ENCODE assay signal across 18 mouse cellular contexts in the genomic region with DNA sequence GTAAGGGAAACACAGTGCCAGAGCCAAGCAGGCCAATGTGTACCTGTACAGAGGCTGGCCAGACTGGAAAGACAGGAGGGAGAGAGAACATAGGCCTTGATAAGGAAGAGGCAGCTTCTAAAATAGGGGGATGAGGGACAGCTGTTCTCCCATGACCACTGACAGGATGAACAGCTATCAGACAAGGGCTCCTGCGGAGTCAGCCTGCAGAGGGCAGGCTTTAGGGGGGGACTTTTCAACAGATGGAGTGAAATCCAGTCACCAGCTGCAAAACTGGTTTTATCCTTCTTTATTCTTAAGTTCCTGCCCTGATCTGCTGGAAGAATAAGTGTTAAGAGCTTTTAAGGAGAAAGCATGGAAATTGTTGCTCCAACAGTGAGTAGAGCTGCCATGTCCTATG.
DNase-seq lines count a peak whose midpoint lies in the region; ATAC-seq and TF ChIP-seq lines count a peak whose summit lies in the region.
"Had no signal": no experiment of that assay in that cellular context is flagged by ENCODE, and none has a peak within 500 bp of the region (broad histone marks: within the 10 kb centered on the region; RNA-seq: fewer than 3 reads in every experiment).

No protein-coding gene starts in this region.

- no peaks in the 10 kb centered on the region for H3K4me1 ChIP-seq in hindbrain, postnatal 0 days (ENCODE audit: insufficient read depth, low read length)
- H3K4me1 ChIP-seq in hindbrain, embryonic 14.5 days (replicated peaks; ENCODE audit: control insufficient read depth, insufficient read depth, low read length) = peaks cover 4% of the 10 kb centered on the region; the same call in 1 of the 2 replicates
- peaks cover 39% of the 10 kb centered on the region for H3K4me1 ChIP-seq in midbrain, embryonic 10.5 days
- H3K4me1 ChIP-seq in midbrain, embryonic 11.5 days (ENCODE audit: control insufficient read depth, insufficient read depth, low read length) = peaks cover 12% of the 10 kb centered on the region
- peaks cover 14% of the 10 kb centered on the region for H3K4me1 ChIP-seq in forebrain, postnatal 0 days (ENCODE audit: insufficient read depth)
- H3K4me1 ChIP-seq in stomach, postnatal 0 days (replicated peaks; ENCODE audit: control insufficient read depth, insufficient read depth) = no peaks in the 10 kb centered on the region
- H3K4me1 ChIP-seq: liver, embryonic 15.5 days had no signal

- TF ChIP-seq EP300 in stomach, postnatal 0 days (optimal IDR thresholded peaks at IDR 0.05) = no peak

- DNase-seq in hindbrain, postnatal 0 days (ENCODE audit: low spot score) = no peak
- DNase-seq in hindbrain, embryonic 14.5 days (ENCODE audit: low spot score) = no peak
- no peak for DNase-seq in midbrain, embryonic 10.5 days (ENCODE audit: low spot score)
- no peak for DNase-seq in midbrain, embryonic 11.5 days (ENCODE audit: low spot score, missing footprints)
- no peak for DNase-seq in forebrain, postnatal 0 days
- no peak for DNase-seq in stomach, postnatal 0 days (ENCODE audit: low spot score)
- DNase-seq in layer of hippocampus, postnatal 25 days (ENCODE audit: extremely low spot score in 1 of 2, low spot score in 1 of 2) = no peak
- DNase-seq: adrenal gland, adult 2 months; cerebellum, adult 2 months; gastrocnemius, postnatal 36 days; kidney, adult 11 months; kidney, postnatal 14 days; thymus, postnatal 25 days had no signal

- H3K36me3 ChIP-seq in hindbrain, postnatal 0 days (ENCODE audit: insufficient read depth, low read length) = no peaks in the 10 kb centered on the region
- H3K36me3 ChIP-seq in hindbrain, embryonic 14.5 days (replicated peaks; ENCODE audit: control insufficient read depth, insufficient read depth) = no peaks in the 10 kb centered on the region
- no peaks in the 10 kb centered on the region for H3K36me3 ChIP-seq in midbrain, embryonic 10.5 days
- no peaks in the 10 kb centered on the region for H3K36me3 ChIP-seq in midbrain, embryonic 11.5 days (ENCODE audit: control insufficient read depth, insufficient read depth, low read length)
- H3K36me3 ChIP-seq in forebrain, postnatal 0 days (ENCODE audit: insufficient read depth) = no peaks in the 10 kb centered on the region
- no peaks in the 10 kb centered on the region for H3K36me3 ChIP-seq in stomach, postnatal 0 days (ENCODE audit: control insufficient read depth, insufficient read depth, low read length)
- H3K36me3 ChIP-seq: embryonic facial prominence, embryonic 13.5 days; hindbrain, embryonic 12.5 days; limb, embryonic 13.5 days; liver, embryonic 15.5 days; neural tube, embryonic 12.5 days had no signal

- H3K9me3 ChIP-seq in hindbrain, postnatal 0 days (ENCODE audit: low read length) = no peaks in the 10 kb centered on the region
- no peaks in the 10 kb centered on the region for H3K9me3 ChIP-seq in hindbrain, embryonic 14.5 days (ENCODE audit: control insufficient read depth, low read length)
- H3K9me3 ChIP-seq in midbrain, embryonic 10.5 days (replicated peaks) = no peaks in the 10 kb centered on the region
- H3K9me3 ChIP-seq in midbrain, embryonic 11.5 days (ENCODE audit: control insufficient read depth, low read length) = no peaks in the 10 kb centered on the region
- no peaks in the 10 kb centered on the region for H3K9me3 ChIP-seq in forebrain, postnatal 0 days (ENCODE audit: low read length)
- no peaks in the 10 kb centered on the region for H3K9me3 ChIP-seq in stomach, postnatal 0 days (ENCODE audit: control insufficient read depth, low read length)
- H3K9me3 ChIP-seq: embryonic facial prominence, embryonic 13.5 days; hindbrain, embryonic 12.5 days; limb, embryonic 13.5 days; liver, embryonic 15.5 days; neural tube, embryonic 12.5 days had no signal

- no peak for ATAC-seq in hindbrain, postnatal 0 days
- ATAC-seq in hindbrain, embryonic 14.5 days (ENCODE audit: low FRiP score) = no peak
- ATAC-seq in midbrain, embryonic 11.5 days (ENCODE audit: low FRiP score) = no peak
- ATAC-seq in forebrain, postnatal 0 days = no peak
- no peak for ATAC-seq in stomach, postnatal 0 days (ENCODE audit: low FRiP score, low TSS enrichment)

- H3K4me2 ChIP-seq in hindbrain, postnatal 0 days (ENCODE audit: low read depth, low read length) = no peak overlapping the region
- H3K4me2 ChIP-seq in hindbrain, embryonic 14.5 days (replicated peaks) = no peak overlapping the region
- H3K4me2 ChIP-seq in midbrain, embryonic 11.5 days = no peak overlapping the region
- no peak overlapping the region for H3K4me2 ChIP-seq in forebrain, postnatal 0 days (ENCODE audit: low read depth)
- H3K4me2 ChIP-seq in stomach, postnatal 0 days (replicated peaks; ENCODE audit: low read depth) = no peak overlapping the region
- H3K4me2 ChIP-seq: embryonic facial prominence, embryonic 13.5 days; hindbrain, embryonic 12.5 days; limb, embryonic 13.5 days; liver, embryonic 15.5 days; neural tube, embryonic 12.5 days had no signal

- H3K27ac ChIP-seq in hindbrain, postnatal 0 days = no peak overlapping the region
- no peak overlapping the region for H3K27ac ChIP-seq in hindbrain, embryonic 14.5 days
- peak overlapping the region; percentile 43 for H3K27ac ChIP-seq in midbrain, embryonic 10.5 days (replicated peaks)
- no peak overlapping the region for H3K27ac ChIP-seq in midbrain, embryonic 11.5 days (ENCODE audit: low read depth, low read length)
- no peak overlapping the region for H3K27ac ChIP-seq in forebrain, postnatal 0 days (ENCODE audit: low read depth, low read length)
- H3K27ac ChIP-seq in stomach, postnatal 0 days (replicated peaks) = no peak overlapping the region
- H3K27ac ChIP-seq: embryonic facial prominence, embryonic 13.5 days; hindbrain, embryonic 12.5 days; limb, embryonic 13.5 days; liver, embryonic 15.5 days; neural tube, embryonic 12.5 days had no signal

- H3K27me3 ChIP-seq in hindbrain, postnatal 0 days (ENCODE audit: insufficient read depth, low read length) = no peaks in the 10 kb centered on the region
- no peaks in the 10 kb centered on the region for H3K27me3 ChIP-seq in hindbrain, embryonic 14.5 days (ENCODE audit: control insufficient read depth, insufficient read depth, low read length)
- 0 out of 2 replicates have a peak, but pooled peaks cover 6% of the 10 kb centered on the region for H3K27me3 ChIP-seq in midbrain, embryonic 10.5 days (ENCODE audit: low read depth, poor library complexity, severe bottlenecking)
- no peaks in the 10 kb centered on the region for H3K27me3 ChIP-seq in midbrain, embryonic 11.5 days (ENCODE audit: control insufficient read depth, insufficient read depth, low read length)
- H3K27me3 ChIP-seq in forebrain, postnatal 0 days (ENCODE audit: insufficient read depth, low read length) = no peaks in the 10 kb centered on the region
- H3K27me3 ChIP-seq in stomach, postnatal 0 days (ENCODE audit: control insufficient read depth, insufficient read depth, low read length) = no peaks in the 10 kb centered on the region
- H3K27me3 ChIP-seq: embryonic facial prominence, embryonic 13.5 days; hindbrain, embryonic 12.5 days; limb, embryonic 13.5 days; liver, embryonic 15.5 days; neural tube, embryonic 12.5 days had no signal

- no peak overlapping the region for H3K9ac ChIP-seq in hindbrain, postnatal 0 days (replicated peaks; ENCODE audit: low read length)
- H3K9ac ChIP-seq in hindbrain, embryonic 14.5 days = no peak overlapping the region
- no peak overlapping the region for H3K9ac ChIP-seq in midbrain, embryonic 11.5 days (ENCODE audit: low read length)
- no peak overlapping the region for H3K9ac ChIP-seq in forebrain, postnatal 0 days
- no peak overlapping the region for H3K9ac ChIP-seq in stomach, postnatal 0 days (ENCODE audit: low read length)
- H3K9ac ChIP-seq: embryonic facial prominence, embryonic 13.5 days; hindbrain, embryonic 12.5 days; limb, embryonic 13.5 days; liver, embryonic 15.5 days; neural tube, embryonic 12.5 days had no signal

- H3K4me3 ChIP-seq in hindbrain, postnatal 0 days (ENCODE audit: low read length) = no peak overlapping the region
- H3K4me3 ChIP-seq in hindbrain, embryonic 14.5 days (replicated peaks; ENCODE audit: low read length) = no peak overlapping the region
- H3K4me3 ChIP-seq in midbrain, embryonic 10.5 days = no peak overlapping the region
- H3K4me3 ChIP-seq in midbrain, embryonic 11.5 days (ENCODE audit: low read depth, low read length) = no peak overlapping the region
- no peak overlapping the region for H3K4me3 ChIP-seq in forebrain, postnatal 0 days (ENCODE audit: low read depth, low read length)
- H3K4me3 ChIP-seq in stomach, postnatal 0 days (ENCODE audit: low read depth, low read length) = no peak overlapping the region
- H3K4me3 ChIP-seq: embryonic facial prominence, embryonic 13.5 days; hindbrain, embryonic 12.5 days; limb, embryonic 13.5 days; liver, embryonic 15.5 days; neural tube, embryonic 12.5 days had no signal

- 35% methylated on average over 1 of the region's 1 CpGs for WGBS in hindbrain, postnatal 0 days
- 50% methylated on average over 1 of the region's 1 CpGs for WGBS in hindbrain, embryonic 14.5 days
- WGBS in midbrain, embryonic 10.5 days = 44% methylated on average over 1 of the region's 1 CpGs
- WGBS in midbrain, embryonic 11.5 days = 26% methylated on average over 1 of the region's 1 CpGs
- 64% methylated on average over 1 of the region's 1 CpGs for WGBS in forebrain, postnatal 0 days
- 35% methylated on average over 1 of the region's 1 CpGs for WGBS in stomach, postnatal 0 days

- peak; percentile 17; the same call in 1 of the 2 replicates for TF ChIP-seq CTCF in hindbrain, postnatal 0 days (IDR thresholded peaks at IDR 0.05; ENCODE audit: low read depth)
- TF ChIP-seq CTCF in forebrain, postnatal 0 days (IDR thresholded peaks at IDR 0.05; ENCODE audit: low read depth) = 0 out of 2 replicates have a peak, but pooled peaks have one; percentile 15
- TF ChIP-seq CTCF in stomach, postnatal 0 days (IDR thresholded peaks at IDR 0.05; ENCODE audit: low read depth) = peak; percentile 37
